Mouse (Mus musculus) E14TG2a.4 (cell line): ENCODE measurements at regions not wholly inside any gene's neighbourhood (a gene's known extent, or its start where the extent isn't known, plus 50 kb on each side); places are given as distances from the start of the nearest gene placed in this dataset.

ENCODE experiments used
- H3K27me3 ChIP-seq: 2 replicates; pipeline ENCODE4 v1.6.1; 2014; ENCODE audit warnings: low read length, control low read depth; ENCODE audit not compliant: insufficient read depth
- H3K36me3 ChIP-seq: 2 replicates; pipeline ENCODE4 v1.6.1; 2014; ENCODE audit warnings: low read length, control low read depth; ENCODE audit not compliant: insufficient read depth
- H3K4me1 ChIP-seq: replicated peaks from 2 replicates; pipeline ENCODE4 v1.6.1; 2014; ENCODE audit warnings: low read depth, low read length, control low read depth
- H3K4me3 ChIP-seq: replicated peaks from 2 replicates; pipeline ENCODE4 v1.5.1; 2014; ENCODE audit warnings: mild to moderate bottlenecking, low read length
- H3K9me3 ChIP-seq: 2 replicates; pipeline ENCODE4 v1.6.1; 2014; ENCODE audit warnings: low read length, control low read depth
- CTCF ChIP-seq: conservative IDR thresholded peaks from 2 replicates; pipeline ENCODE4 v1.5.1; 2014; ENCODE audit warnings: low read length
- NANOG ChIP-seq: IDR thresholded peaks from 2 replicates; pipeline ENCODE4 v1.6.1; 2014; ENCODE audit warnings: borderline replicate concordance, low read length, mixed read lengths
- POU5F1 ChIP-seq: IDR thresholded peaks from 2 replicates; pipeline ENCODE4 v1.6.1; 2014; ENCODE audit warnings: low read length, borderline replicate concordance

- Histone ChIP-seq H3K9me3 (no peaks in the 10 kb centered on the region), H3K27me3 (peaks cover 2% of the 10 kb centered on the region; the same call in 1 of the 2 replicates), H3K36me3 (no peaks in the 10 kb centered on the region), H3K4me3 (no peak overlapping the region), H3K4me1 (peaks cover 20% of the 10 kb centered on the region)
- TF ChIP-seq CTCF (no peak), POU5F1 (no peak), NANOG (no peak)
These were observed 170.8 kb upstream of the Gm49356 start for GRCm38 (mm10) chr15:58718282-58718681.

GRCm38 (mm10) chr15:58719410-58719809, 169.7 kb upstream of the Gm49356 start:
- TF ChIP-seq CTCF (no peak), POU5F1 (no peak), NANOG (no peak)
- no peak overlapping the region for H3K4me3 ChIP-seq

GRCm38 (mm10) chr15:58727041-58727440, 162.1 kb upstream of the Gm49356 start:
- H3K9me3 ChIP-seq = peaks cover 5% of the 10 kb centered on the region; the same call in 1 of the 2 replicates
- no peak for TF ChIP-seq POU5F1
- no peak for TF ChIP-seq NANOG
- no peak for TF ChIP-seq CTCF
- H3K4me3 ChIP-seq = no peak overlapping the region
- H3K27me3 ChIP-seq = no peaks in the 10 kb centered on the region; the same call in 1 of the 2 replicates
- H3K4me1 ChIP-seq = peaks cover 37% of the 10 kb centered on the region
- H3K36me3 ChIP-seq = no peaks in the 10 kb centered on the region

More at GRCm38 (mm10) chr15:58719410-58719809, 169.7 kb upstream of the Gm49356 start:
- Histone ChIP-seq H3K4me1 (peaks cover 18% of the 10 kb centered on the region), H3K36me3 (no peaks in the 10 kb centered on the region), H3K9me3 (no peaks in the 10 kb centered on the region), H3K27me3 (peaks cover 2% of the 10 kb centered on the region; the same call in 1 of the 2 replicates)

DNA sequence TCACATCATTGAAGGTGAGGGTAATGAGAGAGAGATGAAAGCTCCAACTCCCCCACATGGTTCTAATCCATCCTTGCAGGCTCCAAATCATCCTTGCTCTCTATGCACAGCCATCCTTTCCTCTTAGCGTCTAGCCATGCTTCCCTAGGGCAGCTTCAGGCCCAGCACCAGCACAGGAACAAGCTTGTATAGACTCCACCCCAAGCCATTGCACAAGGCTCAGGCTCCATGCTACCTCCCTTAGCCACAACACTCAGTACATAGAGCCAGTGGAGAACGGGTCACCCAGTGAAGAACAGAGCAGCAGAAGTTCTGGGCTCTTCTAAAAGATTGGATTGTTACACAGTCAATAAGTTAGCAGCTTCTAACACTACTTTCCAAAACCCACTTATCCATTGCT, 160.8 kb upstream of the Gm49356 start:
- no peak overlapping the region for H3K4me3 ChIP-seq
- peaks cover 48% of the 10 kb centered on the region for H3K4me1 ChIP-seq
- H3K9me3 ChIP-seq = peaks cover 5% of the 10 kb centered on the region; the same call in 1 of the 2 replicates
- no peaks in the 10 kb centered on the region for H3K36me3 ChIP-seq
- TF ChIP-seq NANOG (no peak), POU5F1 (no peak), CTCF (no peak)
- H3K27me3 ChIP-seq = peaks cover 11% of the 10 kb centered on the region

GRCm38 (mm10) chr15:58730861-58731260, 158.2 kb upstream of the Gm49356 start:
- Histone ChIP-seq H3K36me3 (no peaks in the 10 kb centered on the region), H3K27me3 (peaks cover 22% of the 10 kb centered on the region), H3K4me1 (peaks cover 63% of the 10 kb centered on the region), H3K9me3 (peaks cover 5% of the 10 kb centered on the region; the same call in 1 of the 2 replicates), H3K4me3 (peak overlapping the region; percentile 11; the same call in 1 of the 2 replicates)
- TF ChIP-seq CTCF (no peak), POU5F1 (no peak), NANOG (no peak)

GRCm38 (mm10) chr15:58731346-58731745, 157.8 kb upstream of the Gm49356 start:
- Histone ChIP-seq H3K4me1 (peaks cover 63% of the 10 kb centered on the region), H3K27me3 (peaks cover 22% of the 10 kb centered on the region), H3K9me3 (peaks cover 5% of the 10 kb centered on the region; the same call in 1 of the 2 replicates), H3K36me3 (no peaks in the 10 kb centered on the region), H3K4me3 (peak overlapping the region; percentile 11; the same call in 1 of the 2 replicates)
- no peak for TF ChIP-seq POU5F1
- no peak for TF ChIP-seq CTCF
- no peak for TF ChIP-seq NANOG

- H3K9me3 ChIP-seq = peaks cover 5% of the 10 kb centered on the region; the same call in 1 of the 2 replicates
- no peak overlapping the region for H3K4me3 ChIP-seq
- H3K4me1 ChIP-seq = peaks cover 56% of the 10 kb centered on the region
- H3K27me3 ChIP-seq = peaks cover 22% of the 10 kb centered on the region
- no peaks in the 10 kb centered on the region for H3K36me3 ChIP-seq
- TF ChIP-seq CTCF (no peak), POU5F1 (no peak), NANOG (no peak)
These were observed 157.0 kb upstream of the Gm49356 start for GRCm38 (mm10) chr15:58731952-58732642.
